Mouse (Mus musculus) neural tube, embryonic 11.5 days (tissue): ENCODE data around the gene Ocm. TPM values are rescaled to one million over a fixed set of nuclear protein-coding genes. Genes with fewer than 3 reads are reported as not detected.
A peak's percentile ranks its signal among the peaks of the same experiment; 100 is the strongest.

Experiments used
- ATAC-seq: fragments of 200-750 bp; cut with Nextera tagmentation; 2 replicates; pipeline ENCODE4 v1.8.0; 2017; ENCODE audit warnings: moderate number of reproducible peaks, mild to moderate bottlenecking, moderate TSS enrichment, moderate library complexity; ENCODE audit not compliant: insufficient read depth, low FRiP score, low TSS enrichment
- DNase-seq: peaks from one replicate; pipeline ENCODE4 v3.0.0-alpha.2; 2015; ENCODE audit warnings: low spot score
- H3K27ac ChIP-seq: fragments of 300-500 bp; sonication (generic); 2 replicates; pipeline ENCODE4 v1.5.1; 2014; ENCODE audit warnings: low read depth, mild to moderate bottlenecking, low read length
- H3K27me3 ChIP-seq: fragments of 300-500 bp; sonication (generic); 2 replicates; pipeline ENCODE4 v1.6.1; 2014; ENCODE audit warnings: mild to moderate bottlenecking, low read length, mixed read lengths; ENCODE audit not compliant: control insufficient read depth, insufficient read depth
- H3K36me3 ChIP-seq: fragments of 300-500 bp; sonication (generic); 2 replicates; pipeline ENCODE4 v1.6.1; 2014; ENCODE audit warnings: mild to moderate bottlenecking, low read length, moderate library complexity, mixed read lengths; ENCODE audit not compliant: control insufficient read depth, insufficient read depth
- H3K4me1 ChIP-seq: fragments of 300-500 bp; sonication (generic); 2 replicates; pipeline ENCODE4 v1.6.1; 2014; ENCODE audit warnings: low read length, mixed read lengths; ENCODE audit not compliant: control insufficient read depth, insufficient read depth
- H3K4me2 ChIP-seq: fragments of 300-500 bp; sonication (generic); 2 replicates; pipeline ENCODE4 v1.6.1; 2014; ENCODE audit warnings: low read depth, mild to moderate bottlenecking, moderate library complexity
- H3K4me3 ChIP-seq: fragments of 300-500 bp; sonication (generic); 2 replicates; pipeline ENCODE4 v1.5.1; 2014; ENCODE audit warnings: low read depth, low read length
- H3K9ac ChIP-seq: fragments of 300-500 bp; sonication (generic); 2 replicates; pipeline ENCODE4 v1.6.1; 2014; ENCODE audit warnings: mild to moderate bottlenecking, low read length
- H3K9me3 ChIP-seq: fragments of 300-500 bp; sonication (generic); 2 replicates; pipeline ENCODE4 v1.6.1; 2016; ENCODE audit warnings: low read length; ENCODE audit not compliant: control insufficient read depth
- WGBS: fragments of 180-500 bp; shearing (Covaris S2); extraction: QIAGEN DNeasy Blood & Tissue Kit; methylation state at CpG from one replicate; pipeline ENCODE4 v1.1.7; 2014; 5-methylcytosine and 5-hydroxymethylcytosine counted together
- polyA plus RNA-seq: library from polyadenylated mRNA; unstranded; fragments of >200 nt; fragmentation: Nextera tagmentation; extraction: Ambion mirVana; gene quantifications from 2 replicates; pipeline ENCODE4 v1.2.1, GENCODE M21; 2014

Gene Ocm
- polyA plus RNA-seq, 1 experiment from 2014 or later = not detected

GRCm38 (mm10) chr5:143992661-143993060 is 33.8 kb downstream of the Ocm start:
- no peaks in the 10 kb centered on the region for H3K9me3 ChIP-seq
- DNase-seq (no peak), ATAC-seq (no peak)
- peaks cover 18% of the 10 kb centered on the region for H3K36me3 ChIP-seq
- no peak overlapping the region for H3K9ac ChIP-seq
- WGBS = 89% methylated on average over 10 of the region's 10 CpGs
- no peak overlapping the region for H3K27ac ChIP-seq
- H3K4me3 ChIP-seq = no peak overlapping the region
- H3K4me2 ChIP-seq = no peak overlapping the region
- no peaks in the 10 kb centered on the region for H3K27me3 ChIP-seq
- H3K4me1 ChIP-seq = no peaks in the 10 kb centered on the region

DNA sequence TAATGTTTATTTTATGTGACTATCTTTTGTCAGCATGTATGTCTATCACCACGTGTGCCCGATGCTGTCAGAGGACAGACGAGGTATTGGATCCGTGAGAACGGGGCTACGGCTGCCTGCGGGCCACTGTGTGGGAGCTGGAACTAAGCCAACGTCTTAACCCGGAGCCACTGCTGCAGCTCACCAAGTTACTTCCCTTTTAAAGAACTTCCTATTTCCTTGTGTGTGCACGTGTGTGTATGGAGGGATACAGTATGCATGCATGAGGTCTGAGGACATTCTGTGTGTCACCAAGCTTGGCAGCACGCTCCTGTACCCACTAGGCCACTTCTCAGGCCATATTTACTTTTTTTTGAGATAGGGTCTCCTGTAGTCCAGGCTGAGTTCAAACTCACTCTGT is 36.4 kb downstream of the Ocm start:
- 95% methylated on average over 11 of the region's 11 CpGs for WGBS
- no peak for DNase-seq
- H3K27ac ChIP-seq = no peak overlapping the region
- peaks cover 18% of the 10 kb centered on the region for H3K36me3 ChIP-seq
- H3K4me1 ChIP-seq = no peaks in the 10 kb centered on the region
- H3K9me3 ChIP-seq = no peaks in the 10 kb centered on the region
- no peak for ATAC-seq
- no peak overlapping the region for H3K4me2 ChIP-seq
- H3K4me3 ChIP-seq = no peak overlapping the region
- no peaks in the 10 kb centered on the region for H3K27me3 ChIP-seq
- no peak overlapping the region for H3K9ac ChIP-seq

GRCm38 (mm10) chr5:143989046-143989445 is 37.4 kb downstream of the Ocm start:
- H3K4me2 ChIP-seq = no peak overlapping the region
- ATAC-seq (no peak), DNase-seq (no peak)
- H3K4me1 ChIP-seq = no peaks in the 10 kb centered on the region
- H3K27me3 ChIP-seq = no peaks in the 10 kb centered on the region
- no peak overlapping the region for H3K4me3 ChIP-seq
- peaks cover 18% of the 10 kb centered on the region for H3K36me3 ChIP-seq
- H3K9me3 ChIP-seq = no peaks in the 10 kb centered on the region
- H3K9ac ChIP-seq = no peak overlapping the region
- H3K27ac ChIP-seq = no peak overlapping the region
- 83% methylated on average over 4 of the region's 4 CpGs for whole genome bisulfite sequencing

DNA sequence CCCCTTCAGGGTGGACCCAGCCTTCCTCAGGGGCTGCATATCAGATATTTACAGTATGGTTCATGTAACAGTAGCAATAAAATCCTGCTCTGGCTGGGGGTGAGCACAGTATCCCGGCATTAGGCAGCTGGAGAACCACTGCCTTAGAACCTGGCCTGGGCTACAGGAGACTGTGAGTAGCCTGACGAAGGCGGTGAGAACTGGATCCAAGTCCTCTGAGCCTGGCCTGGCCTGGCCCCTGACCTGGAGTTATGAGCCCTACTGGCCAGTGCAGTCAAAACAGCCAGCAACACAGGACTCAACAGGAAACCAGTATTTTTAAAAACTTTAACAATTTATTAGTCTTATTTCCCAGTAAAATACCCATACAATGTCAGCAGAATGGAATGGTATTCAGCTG is 38.9 kb downstream of the Ocm start:
- WGBS = 93% methylated on average over 3 of the region's 3 CpGs
- Histone ChIP-seq H3K9me3 (no peaks in the 10 kb centered on the region), H3K4me1 (no peaks in the 10 kb centered on the region), H3K4me3 (no peak overlapping the region), H3K27me3 (no peaks in the 10 kb centered on the region), H3K36me3 (peaks cover 18% of the 10 kb centered on the region), H3K27ac (no peak overlapping the region), H3K9ac (no peak overlapping the region), H3K4me2 (no peak overlapping the region)
- DNase-seq = no peak
- no peak for ATAC-seq

GRCm38 (mm10) chr5:143985381-143985780 is 41.1 kb downstream of the Ocm start:
- DNase-seq = no peak
- H3K4me2 ChIP-seq = no peak overlapping the region
- no peaks in the 10 kb centered on the region for H3K9me3 ChIP-seq
- 92% methylated on average over 7 of the region's 7 CpGs for WGBS
- no peaks in the 10 kb centered on the region for H3K4me1 ChIP-seq
- H3K27me3 ChIP-seq = no peaks in the 10 kb centered on the region
- no peak for ATAC-seq
- peaks cover 13% of the 10 kb centered on the region for H3K36me3 ChIP-seq
- no peak overlapping the region for H3K9ac ChIP-seq
- H3K27ac ChIP-seq = no peak overlapping the region
- no peak overlapping the region for H3K4me3 ChIP-seq

- 81% methylated on average over 2 of the region's 2 CpGs for WGBS
- DNase-seq = no peak
These were observed 44.1 kb downstream of the Ocm start for GRCm38 (mm10) chr5:143982361-143982760.

GRCm38 (mm10) chr5:143980858-143981257 is 45.6 kb downstream of the Ocm start:
- H3K4me1 ChIP-seq = no peaks in the 10 kb centered on the region
- H3K9me3 ChIP-seq = no peaks in the 10 kb centered on the region
- H3K4me2 ChIP-seq = no peak overlapping the region
- WGBS = 31% methylated on average over 9 of the region's 9 CpGs
- no peaks in the 10 kb centered on the region; the same call in 1 of the 2 replicates for H3K36me3 ChIP-seq
- H3K4me3 ChIP-seq = no peak overlapping the region
- no peaks in the 10 kb centered on the region for H3K27me3 ChIP-seq
- H3K9ac ChIP-seq = no peak overlapping the region
- DNase-seq (no peak), ATAC-seq (peak; percentile 27; the same call in 1 of the 2 replicates)
- no peak overlapping the region for H3K27ac ChIP-seq

More at GRCm38 (mm10) chr5:143982361-143982760, 44.1 kb downstream of the Ocm start:
- Histone ChIP-seq H3K9me3 (no peaks in the 10 kb centered on the region), H3K4me3 (no peak overlapping the region), H3K27ac (no peak overlapping the region), H3K27me3 (no peaks in the 10 kb centered on the region), H3K4me2 (no peak overlapping the region), H3K36me3 (peaks cover 6% of the 10 kb centered on the region), H3K4me1 (no peaks in the 10 kb centered on the region), H3K9ac (no peak overlapping the region)
- no peak for ATAC-seq

DNA sequence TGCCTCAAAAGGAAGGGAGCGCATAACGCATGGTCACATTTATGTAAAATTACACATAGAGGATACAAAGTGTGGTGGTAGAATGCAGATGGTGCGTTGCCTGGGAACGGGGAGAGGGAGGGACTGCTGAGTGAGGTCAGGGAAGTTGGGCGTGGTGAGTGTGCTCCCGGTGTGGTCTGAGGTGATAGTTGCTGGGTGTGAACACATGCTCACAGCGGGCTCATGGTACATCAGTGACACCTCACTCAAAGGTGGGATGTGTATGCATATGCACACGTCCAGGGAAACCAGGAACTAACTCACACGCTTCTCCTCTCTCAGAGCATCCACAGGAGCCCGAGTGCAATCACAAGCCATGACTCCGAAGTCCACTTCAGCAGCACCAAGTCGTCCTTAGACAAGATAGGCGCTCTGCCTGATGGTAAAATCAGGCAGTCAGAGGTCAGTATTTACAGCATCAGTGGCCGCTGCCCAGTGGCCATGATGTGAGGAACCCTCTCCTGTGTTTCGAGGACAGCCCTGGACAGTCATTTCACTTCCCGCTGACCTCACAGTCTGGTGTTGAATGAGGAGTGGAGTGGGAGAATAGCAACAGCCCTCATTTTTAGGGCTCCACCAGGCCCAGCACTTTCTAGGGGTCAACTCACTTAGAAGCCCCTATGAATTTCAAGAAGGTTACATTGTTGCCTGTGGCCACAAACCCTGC is 49.6 kb downstream of the Ocm start:
- no peaks in the 10 kb centered on the region for H3K36me3 ChIP-seq
- DNase-seq = no peak
- H3K4me2 ChIP-seq = no peak overlapping the region
- H3K9ac ChIP-seq = no peak overlapping the region
- H3K27me3 ChIP-seq = no peaks in the 10 kb centered on the region
- no peaks in the 10 kb centered on the region for H3K9me3 ChIP-seq
- ATAC-seq = no peak
- WGBS = 76% methylated on average over 16 of the region's 16 CpGs
- no peak overlapping the region for H3K4me3 ChIP-seq
- H3K4me1 ChIP-seq = no peaks in the 10 kb centered on the region
- no peak overlapping the region for H3K27ac ChIP-seq

- ATAC-seq = no peak
- no peak for DNase-seq
- H3K27me3 ChIP-seq = no peaks in the 10 kb centered on the region
- no peak overlapping the region for H3K4me3 ChIP-seq
- no peaks in the 10 kb centered on the region for H3K9me3 ChIP-seq
- H3K36me3 ChIP-seq = no peaks in the 10 kb centered on the region
- WGBS = 89% methylated on average over 11 of the region's 11 CpGs
- no peak overlapping the region for H3K4me2 ChIP-seq
- no peak overlapping the region for H3K27ac ChIP-seq
- H3K9ac ChIP-seq = no peak overlapping the region
- no peaks in the 10 kb centered on the region for H3K4me1 ChIP-seq
These were observed 50.2 kb downstream of the Ocm start for GRCm38 (mm10) chr5:143976232-143976631.
